Mouse (Mus musculus): ENCODE results near the gene Sorcs2. TPM values are rescaled to one million over a fixed set of nuclear protein-coding genes. Genes with fewer than 3 reads are reported as not detected.
A peak's percentile ranks its signal among the peaks of the same experiment; 100 is the strongest.

Sorcs2 gene
- total and polyA plus RNA-seq, 3 experiments = 0.42 to 1.6 (median 0.46) TPM

GRCm38 (mm10) chr5:36396011-36396410, 1.9 kb downstream of the Sorcs2 start:
- H3K4me3 ChIP-seq (replicated peaks in 1 of 3; ENCODE audit: low read depth in 2 of 3, low read length in 2 of 3, poor library complexity in 1 of 3) = no peak overlapping the region
- H3K4me1 ChIP-seq (ENCODE audit: control insufficient read depth in 1 of 2, insufficient read depth in 2 of 2) = peaks cover 2 to 35% of the 10 kb centered on the region in 2 experiments; a peak in 3 of 4 replicates
- H3K27me3 ChIP-seq (replicated peaks) = peaks cover 83% of the 10 kb centered on the region
- H3K27ac ChIP-seq (ENCODE audit: insufficient read depth, low read depth) = no peak overlapping the region
- H3K9ac ChIP-seq (ENCODE audit: insufficient read depth, low read depth) = no peak overlapping the region
- dilution Hi-C loops (cut with MboI; ENCODE audit: extremely low pct_ligation_motif_present, extremely low pct_unique_long_range_greater_than_20kb, low sequenced_read_pairs) = no loop called here
- in situ Hi-C loops (cut with MboI; ENCODE audit: low pct_ligation_motif_present, low pct_unique_long_range_greater_than_20kb, low sequenced_read_pairs) = loop anchor here (5.0 to 25.0 kb wide), 3 partner anchors 74 to 509 kb away; partner anchors contain the start of gene Afap1
- TF ChIP-seq IRF4 (IDR thresholded peaks at IDR 0.05; ENCODE audit: low read depth, low read length) (no peak), ZMIZ1 (IDR thresholded peaks at IDR 0.05; ENCODE audit: low read depth, low read length) (no peak), CHD2 (IDR thresholded peaks at IDR 0.05; ENCODE audit: low read length) (no peak), BHLHE40 (IDR thresholded peaks at IDR 0.05; ENCODE audit: low read depth, low read length) (no peak), RCOR1 (conservative IDR thresholded peaks at IDR 0.05; ENCODE audit: low read depth, low read length) (no peak), E2F4 (IDR thresholded peaks at IDR 0.05; ENCODE audit: insufficient replicate concordance, low read depth, low read length) (no peak), MYC (IDR thresholded peaks at IDR 0.05; ENCODE audit: low read depth, low read length) (no peak), USF1 (IDR thresholded peaks at IDR 0.05; ENCODE audit: low read depth, low read length) (no peak), RAD21 (IDR thresholded peaks at IDR 0.05; ENCODE audit: low read depth, low read length) (peak; percentile 58), TBP (conservative IDR thresholded peaks at IDR 0.05; ENCODE audit: low read depth, low read length) (no peak), JUND (conservative IDR thresholded peaks at IDR 0.05; ENCODE audit: low read depth, low read length) (no peak), SIN3A (IDR thresholded peaks at IDR 0.05; ENCODE audit: low read length) (no peak), PAX5 (IDR thresholded peaks at IDR 0.05; ENCODE audit: low read length) (no peak), CTCF (conservative IDR thresholded peaks at IDR 0.05 in 1 of 2, IDR thresholded peaks at IDR 0.05 in 1 of 2; ENCODE audit: low read depth in 2 of 2, low read length in 2 of 2) (peak; percentile 37 to 75; a peak in 2 of 4 replicates), SMC3 (IDR thresholded peaks at IDR 0.05; ENCODE audit: low read depth, low read length) (peak; percentile 68), GABPA (IDR thresholded peaks at IDR 0.05; ENCODE audit: insufficient replicate concordance, low read depth, low read length) (no peak), NRF1 (IDR thresholded peaks at IDR 0.05; ENCODE audit: low read depth, low read length) (no peak), NELFE (IDR thresholded peaks at IDR 0.05; ENCODE audit: low read depth, low read length) (no peak), MAFK (IDR thresholded peaks at IDR 0.05; ENCODE audit: insufficient replicate concordance, low read length) (no peak), ZC3H11A (IDR thresholded peaks at IDR 0.05; ENCODE audit: low read depth, low read length) (no peak)
- no peaks in the 10 kb centered on the region for H3K36me3 ChIP-seq (replicated peaks in 1 of 2; ENCODE audit: control insufficient read depth in 1 of 2, insufficient read depth in 1 of 2, low read length in 1 of 2)
- no peaks in the 10 kb centered on the region for H3K79me2 ChIP-seq (replicated peaks; ENCODE audit: control insufficient read depth, extremely low read depth, insufficient read depth, poor library complexity, severe bottlenecking)
- peak; percentile 62 for DNase-seq (ENCODE audit: extremely low read depth)
- no peaks in the 10 kb centered on the region for H3K9me3 ChIP-seq (replicated peaks; ENCODE audit: low read length)
- no peak overlapping the region for H3K4me2 ChIP-seq (ENCODE audit: insufficient read depth, low read depth, poor library complexity, severe bottlenecking)

GRCm38 (mm10) chr5:36394840-36395515, 3.0 kb downstream of the Sorcs2 start:
- H3K4me1 ChIP-seq (ENCODE audit: control insufficient read depth in 1 of 2, insufficient read depth in 2 of 2) = peaks cover 2 to 28% of the 10 kb centered on the region in 2 experiments; a peak in 3 of 4 replicates
- no peak overlapping the region for H3K27ac ChIP-seq (ENCODE audit: insufficient read depth, low read depth)
- no peaks in the 10 kb centered on the region for H3K36me3 ChIP-seq (replicated peaks in 1 of 2; ENCODE audit: control insufficient read depth in 1 of 2, insufficient read depth in 1 of 2, low read length in 1 of 2)
- H3K4me3 ChIP-seq (replicated peaks in 1 of 3; ENCODE audit: low read depth in 2 of 3, low read length in 2 of 3, poor library complexity in 1 of 3) = no peak overlapping the region
- H3K79me2 ChIP-seq (replicated peaks; ENCODE audit: control insufficient read depth, extremely low read depth, insufficient read depth, poor library complexity, severe bottlenecking) = no peaks in the 10 kb centered on the region
- no peak overlapping the region for H3K4me2 ChIP-seq (ENCODE audit: insufficient read depth, low read depth, poor library complexity, severe bottlenecking)
- TF ChIP-seq MXI1 (IDR thresholded peaks at IDR 0.05; ENCODE audit: low read depth, low read length) (no peak), CTCF (conservative IDR thresholded peaks at IDR 0.05 in 1 of 2, IDR thresholded peaks at IDR 0.05 in 1 of 2; ENCODE audit: low read depth in 2 of 2, low read length in 2 of 2) (peak in 1 of 2 experiments; percentile 19; a peak in 2 of 4 replicates)
- no peak for DNase-seq (ENCODE audit: extremely low read depth)
- dilution Hi-C loops (cut with MboI; ENCODE audit: extremely low pct_ligation_motif_present, extremely low pct_unique_long_range_greater_than_20kb, low sequenced_read_pairs) (no loop called here), in situ Hi-C loops (cut with MboI; ENCODE audit: low pct_ligation_motif_present, low pct_unique_long_range_greater_than_20kb, low sequenced_read_pairs) (loop anchor here (5.0 to 25.0 kb wide), 3 partner anchors 73 to 508 kb away; partner anchors contain the start of gene Afap1)
- no peaks in the 10 kb centered on the region for H3K9me3 ChIP-seq (replicated peaks; ENCODE audit: low read length)
- no peak overlapping the region for H3K9ac ChIP-seq (ENCODE audit: insufficient read depth, low read depth)
- peaks cover 81% of the 10 kb centered on the region for H3K27me3 ChIP-seq (replicated peaks)

Data from CH12.LX (cell line).